Mouse (Mus musculus) lung, embryonic 16.5 days (tissue): ENCODE data around the gene Ube2g1. TPM values are rescaled to one million over a fixed set of nuclear protein-coding genes. Genes with fewer than 3 reads are reported as not detected.

Experiments
- microRNA-seq: library from miRNA; unstranded; fragments of <30 nt; microRNA quantifications from one replicate; pipeline ENCODE4, GENCODE M21; 2016
- polyA plus RNA-seq: library from polyadenylated mRNA; unstranded; fragments of >200 nt; fragmentation: Nextera tagmentation; extraction: Ambion mirVana; gene quantifications from 2 replicates; pipeline ENCODE4 v1.2.1, GENCODE M21; 2015

The Ube2g1 gene
- polyA plus RNA-seq, 1 experiment from 2014 or later = 67.2 TPM

Small RNAs within 50 kb of the gene (microRNA-seq; reads per million reads assigned to microRNA genes)
- not detected for gene Gm25678

Other genes starting within 250 kb of the Ube2g1 start
- gene Tekt1, start 244.8 kb upstream of the Ube2g1 start, polyA plus RNA-seq = 17.8 and 22.4 TPM in 2 replicates
- gene Smtnl2, start 195.6 kb upstream of the Ube2g1 start, polyA plus RNA-seq = 133 and 136 TPM in 2 replicates
- 0.19 TPM in 1 of 2 replicates, not detected in the other for gene Ggt6, start 171.8 kb upstream of the Ube2g1 start, polyA plus RNA-seq
- gene Mybbp1a, start 165.9 kb upstream of the Ube2g1 start, polyA plus RNA-seq = 106 and 126 TPM in 2 replicates
- gene Spns2, start 117.4 kb upstream of the Ube2g1 start, polyA plus RNA-seq = 3.1 and 3.2 TPM in 2 replicates
- 0.09 and 0.25 TPM in 2 replicates for gene Spns3, start 56.8 kb upstream of the Ube2g1 start, polyA plus RNA-seq
- 23.9 and 24.4 TPM in 2 replicates for gene Ankfy1, start 82.7 kb downstream of the Ube2g1 start, polyA plus RNA-seq
- gene Cyb5d2, start 188.9 kb downstream of the Ube2g1 start, polyA plus RNA-seq = 6.6 and 7.4 TPM in 2 replicates
- gene Zzef1, start 188.9 kb downstream of the Ube2g1 start, polyA plus RNA-seq = 9.0 and 9.6 TPM in 2 replicates